13 mouse cellular contexts compared by ENCODE assay signal in the genomic region with DNA sequence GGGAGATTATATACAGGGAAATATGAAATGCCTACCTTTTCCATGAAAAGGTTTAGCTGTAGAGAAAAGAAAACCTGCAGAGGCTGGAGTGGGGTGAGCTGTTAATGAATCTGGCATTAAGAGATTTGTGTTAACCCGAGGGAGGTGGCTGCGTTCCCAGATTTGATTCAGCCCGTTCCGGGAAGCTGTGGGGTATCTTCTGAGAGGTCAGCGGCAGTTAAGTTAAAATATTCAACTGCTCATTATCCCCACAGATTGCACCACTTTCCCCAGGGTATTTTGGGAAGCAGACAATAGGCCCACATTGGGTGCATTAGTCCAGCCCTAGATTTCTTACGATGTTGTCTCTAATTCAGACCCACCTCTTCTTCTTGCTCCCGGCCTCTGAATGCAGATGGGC.
DNase-seq lines count a peak whose midpoint lies in the region; ATAC-seq lines count a peak whose summit lies in the region.
"Had no signal": no experiment of that assay in that cellular context is flagged by ENCODE, and none has a peak within 500 bp of the region (broad histone marks: within the 10 kb centered on the region; RNA-seq: fewer than 3 reads in every experiment).

No protein-coding gene starts in this region.

- no peak for ATAC-seq in kidney, embryonic 14.5 days (ENCODE audit: low FRiP score, low TSS enrichment)

- WGBS in kidney, embryonic 14.5 days: 82% methylated on average over 7 of the region's 7 CpGs

- H3K27ac ChIP-seq in kidney, embryonic 14.5 days (ENCODE audit: low read depth, low read length): no peak overlapping the region
- H3K27ac ChIP-seq: heart, embryonic 13.5 days; hindbrain, embryonic 13.5 days; liver, embryonic 13.5 days had no signal

- no peak overlapping the region for H3K4me2 ChIP-seq in kidney, embryonic 14.5 days (replicated peaks; ENCODE audit: low read depth, low read length)
- H3K4me2 ChIP-seq: heart, embryonic 13.5 days; hindbrain, embryonic 13.5 days; liver, embryonic 13.5 days had no signal

- no peaks in the 10 kb centered on the region for H3K27me3 ChIP-seq in kidney, embryonic 14.5 days (ENCODE audit: control insufficient read depth, insufficient read depth, low read length)
- H3K27me3 ChIP-seq: heart, embryonic 13.5 days; hindbrain, embryonic 13.5 days; liver, embryonic 13.5 days; megakaryocyte, embryonic 14.5 days had no signal

- H3K9ac ChIP-seq in kidney, embryonic 14.5 days (ENCODE audit: low read depth, low read length): no peak overlapping the region
- H3K9ac ChIP-seq: heart, embryonic 13.5 days; hindbrain, embryonic 13.5 days; liver, embryonic 13.5 days had no signal

- H3K4me1 ChIP-seq in kidney, embryonic 14.5 days (ENCODE audit: control insufficient read depth, insufficient read depth, low read length): no peaks in the 10 kb centered on the region
- H3K4me1 ChIP-seq: heart, embryonic 13.5 days; hindbrain, embryonic 13.5 days; liver, embryonic 13.5 days; megakaryocyte, embryonic 14.5 days had no signal

- H3K36me3 ChIP-seq in kidney, embryonic 14.5 days (ENCODE audit: control insufficient read depth, insufficient read depth, low read length): no peaks in the 10 kb centered on the region
- H3K36me3 ChIP-seq: heart, embryonic 13.5 days; hindbrain, embryonic 13.5 days; liver, embryonic 13.5 days had no signal

- H3K9me3 ChIP-seq in kidney, embryonic 14.5 days (ENCODE audit: control insufficient read depth, low read length): no peaks in the 10 kb centered on the region
- H3K9me3 ChIP-seq: heart, embryonic 13.5 days; hindbrain, embryonic 13.5 days; liver, embryonic 13.5 days; megakaryocyte, embryonic 14.5 days had no signal

- no peak overlapping the region for H3K4me3 ChIP-seq in kidney, embryonic 14.5 days (ENCODE audit: low read length)
- H3K4me3 ChIP-seq: heart, embryonic 13.5 days; hindbrain, embryonic 13.5 days; liver, embryonic 13.5 days; megakaryocyte, embryonic 14.5 days had no signal

- DNase-seq in kidney, postnatal 10 days: peak; percentile 4
- DNase-seq in right cerebral cortex, postnatal 10 days (ENCODE audit: low spot score in 2 of 2): peak; percentile 32 to 45
- no peak for DNase-seq in right cerebral cortex, postnatal 14 days
- DNase-seq in cerebellum, postnatal 25 days: peak; percentile 31 to 58
- DNase-seq in MN1 (ENCODE audit: low spot score): no peak
- no peak for DNase-seq in retina, embryonic 14.5 days (ENCODE audit: low spot score)
- DNase-seq: adrenal gland, postnatal 25 days; kidney, adult 8-10 months; liver, embryonic 13.5 days had no signal

Comparison
In these comparisons a context has a peak if more than half of its experiments do, and no peak if none do; other contexts are left out.
1. DNase-seq: peak in kidney, postnatal 10 days (single experiment), right cerebral cortex, postnatal 10 days (2 of 2) and cerebellum, postnatal 25 days (2 of 2); none in right cerebral cortex, postnatal 14 days (single experiment), MN1 (single experiment) and retina, embryonic 14.5 days (single experiment).